Mouse (Mus musculus): ENCODE data around the gene Taco1. TPM values are rescaled to one million over a fixed set of nuclear protein-coding genes. Genes with fewer than 3 reads are reported as not detected.
A peak's percentile ranks its signal among the peaks of the same experiment; 100 is the strongest.

Gene Taco1
- polyA plus RNA-seq, 1 experiment from 2014 or later, result 10.1 TPM

GRCm38 (mm10) chr11:106111688-106112087 is 45.8 kb downstream of the Taco1 start:
- Histone ChIP-seq H3K27me3 (no peaks in the 10 kb centered on the region), H3K36me3 (peaks cover 43% of the 10 kb centered on the region), H3K4me3 (replicated peaks) (no peak overlapping the region), H3K27ac (replicated peaks) (peak overlapping the region; percentile 35; the same call in 1 of the 2 replicates), H3K9me3 (replicated peaks) (no peaks in the 10 kb centered on the region), H3K4me1 (no peaks in the 10 kb centered on the region), H3K4me2 (replicated peaks) (no peak overlapping the region), H3K9ac (no peak overlapping the region)
- no peak for ATAC-seq (ENCODE audit: insufficient number of reproducible peaks, low FRiP score, low TSS enrichment, low read depth)

GRCm38 (mm10) chr11:106122221-106122620 is 56.4 kb downstream of the Taco1 start:
- Histone ChIP-seq H3K4me3 (replicated peaks) (no peak overlapping the region), H3K4me2 (replicated peaks) (no peak overlapping the region), H3K9me3 (replicated peaks) (no peaks in the 10 kb centered on the region), H3K4me1 (no peaks in the 10 kb centered on the region), H3K27me3 (no peaks in the 10 kb centered on the region), H3K9ac (no peak overlapping the region), H3K36me3 (peaks cover 66% of the 10 kb centered on the region), H3K27ac (replicated peaks) (no peak overlapping the region)
- WGBS, result 96% methylated on average over 5 of the region's 5 CpGs
- no peak for ATAC-seq (ENCODE audit: insufficient number of reproducible peaks, low FRiP score, low TSS enrichment, low read depth)

GRCm38 (mm10) chr11:106122736-106123135 is 56.9 kb downstream of the Taco1 start:
- no peaks in the 10 kb centered on the region for H3K4me1 ChIP-seq
- no peaks in the 10 kb centered on the region for H3K9me3 ChIP-seq (replicated peaks)
- WGBS, result 84% methylated on average over 3 of the region's 3 CpGs
- peaks cover 64% of the 10 kb centered on the region for H3K36me3 ChIP-seq
- no peaks in the 10 kb centered on the region for H3K27me3 ChIP-seq
- H3K4me3 ChIP-seq (replicated peaks), result no peak overlapping the region
- no peak overlapping the region for H3K27ac ChIP-seq (replicated peaks)
- H3K9ac ChIP-seq, result no peak overlapping the region
- ATAC-seq (ENCODE audit: insufficient number of reproducible peaks, low FRiP score, low TSS enrichment, low read depth), result no peak
- no peak overlapping the region for H3K4me2 ChIP-seq (replicated peaks)

Other genes starting within 250 kb of the Taco1 start
- 29.5 and 34.6 TPM in 2 replicates for gene Cyb561, start 112.7 kb upstream of the Taco1 start, polyA plus RNA-seq (2015; fragmentation: Nextera tagmentation; extraction: Ambion mirVana)
- gene Ace, start 98.1 kb upstream of the Taco1 start, polyA plus RNA-seq (2015; fragmentation: Nextera tagmentation; extraction: Ambion mirVana), result 1.0 and 1.3 TPM in 2 replicates
- not detected in 2 replicates for gene Ace3, start 71.4 kb upstream of the Taco1 start, polyA plus RNA-seq (2015; fragmentation: Nextera tagmentation; extraction: Ambion mirVana)
- gene Kcnh6, start 57.9 kb upstream of the Taco1 start, polyA plus RNA-seq (2015; fragmentation: Nextera tagmentation; extraction: Ambion mirVana), result 0.76 and 0.98 TPM in 2 replicates
- 59.9 and 64.3 TPM in 2 replicates for gene Dcaf7, start 29.2 kb upstream of the Taco1 start, polyA plus RNA-seq (2015; fragmentation: Nextera tagmentation; extraction: Ambion mirVana)
- gene Map3k3, start 18.6 kb downstream of the Taco1 start, polyA plus RNA-seq (2015; fragmentation: Nextera tagmentation; extraction: Ambion mirVana), result 27.5 and 27.6 TPM in 2 replicates
- 0.71 TPM in 1 of 2 replicates, not detected in the other for gene Gm10840, start 94.8 kb downstream of the Taco1 start, polyA plus RNA-seq (2015; fragmentation: Nextera tagmentation; extraction: Ambion mirVana)
- gene Limd2, start 94.8 kb downstream of the Taco1 start, polyA plus RNA-seq (2015; fragmentation: Nextera tagmentation; extraction: Ambion mirVana), result 250 and 257 TPM in 2 replicates
- gene Strada, start 136.1 kb downstream of the Taco1 start, polyA plus RNA-seq (2015; fragmentation: Nextera tagmentation; extraction: Ambion mirVana), result 28.4 and 29.3 TPM in 2 replicates
- gene Ccdc47, start 150.3 kb downstream of the Taco1 start, polyA plus RNA-seq (2015; fragmentation: Nextera tagmentation; extraction: Ambion mirVana), result 88.9 and 91.8 TPM in 2 replicates
- gene Ddx42, start 150.9 kb downstream of the Taco1 start, polyA plus RNA-seq (2015; fragmentation: Nextera tagmentation; extraction: Ambion mirVana), result 71.1 and 77.5 TPM in 2 replicates
- gene Ftsj3, start 190.0 kb downstream of the Taco1 start, polyA plus RNA-seq (2015; fragmentation: Nextera tagmentation; extraction: Ambion mirVana), result 53.7 and 54.7 TPM in 2 replicates
- 279 and 291 TPM in 2 replicates for gene Psmc5, start 190.1 kb downstream of the Taco1 start, polyA plus RNA-seq (2015; fragmentation: Nextera tagmentation; extraction: Ambion mirVana)
- gene Smarcd2, start 206.9 kb downstream of the Taco1 start, polyA plus RNA-seq (2015; fragmentation: Nextera tagmentation; extraction: Ambion mirVana), result 120 TPM in 2 replicates
- 0.46 and 0.71 TPM in 2 replicates for gene Tcam1, start 210.6 kb downstream of the Taco1 start, polyA plus RNA-seq (2015; fragmentation: Nextera tagmentation; extraction: Ambion mirVana)
- not detected in 2 replicates for gene Gh, start 235.8 kb downstream of the Taco1 start, polyA plus RNA-seq (2015; fragmentation: Nextera tagmentation; extraction: Ambion mirVana)
- gene Cd79b, start 248.7 kb downstream of the Taco1 start, polyA plus RNA-seq (2015; fragmentation: Nextera tagmentation; extraction: Ambion mirVana), result 2.3 and 3.4 TPM in 2 replicates

Data from embryonic facial prominence, embryonic 15.5 days (tissue).